Mouse (Mus musculus) thymus, adult 2 months (tissue): Measurements from ENCODE around the gene Gm20388.

ENCODE experiments used
- CTCF ChIP-seq: fragments of 200-500 bp; IDR thresholded peaks from 2 replicates; pipeline ENCODE4 v1.5.1; 2012; ENCODE audit warnings: mild to moderate bottlenecking, control low read depth, low read length, moderate library complexity, borderline replicate concordance; ENCODE audit not compliant: control insufficient read depth, poor library complexity, insufficient read depth; ENCODE audit errors: extremely low read depth
- POLR2A ChIP-seq: fragments of 200-500 bp; IDR thresholded peaks from 2 replicates; pipeline ENCODE4 v1.6.1; 2012; ENCODE audit warnings: mild to moderate bottlenecking, low read length, control low read depth, moderate library complexity; ENCODE audit not compliant: control insufficient read depth, poor library complexity, insufficient read depth; ENCODE audit errors: extremely low read depth

DNA sequence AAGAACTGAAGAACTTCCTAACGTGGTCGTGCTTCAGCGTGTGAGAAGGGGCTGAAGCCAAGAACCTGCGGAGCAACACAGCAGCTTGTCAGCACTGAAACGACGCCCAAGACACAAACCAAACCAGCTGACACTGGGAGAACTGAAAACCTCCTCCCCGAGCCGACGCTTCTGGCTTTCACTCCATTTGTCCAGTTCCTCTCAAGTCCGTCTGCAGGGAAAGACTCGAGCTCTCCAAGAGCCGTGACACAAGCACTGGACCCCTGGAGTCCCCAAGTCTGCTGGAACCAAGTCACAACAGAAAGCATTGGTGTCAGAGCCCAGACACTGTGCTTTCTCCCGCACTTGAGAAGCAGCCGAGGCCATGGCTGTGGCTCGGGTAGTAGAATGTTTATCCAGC, 1698.6 kb downstream of the Gm20388 start:
- TF ChIP-seq CTCF (no peak), POLR2A (no peak)
